Mouse (Mus musculus): ENCODE measurements around the gene Fam107b. TPM values are rescaled to one million over a fixed set of nuclear protein-coding genes. Genes with fewer than 3 reads are reported as not detected.

Fam107b gene
- total and polyA plus RNA-seq, 3 experiments = 3.6 to 34.1 (median 19.4) TPM

- DNase-seq (ENCODE audit: low spot score) = no peak
- Histone ChIP-seq H3K4me3 (ENCODE audit: low read depth, low read length) (no peak overlapping the region), H3K27me3 (ENCODE audit: insufficient read depth, low read length) (0 out of 2 replicates have a peak, but pooled peaks cover 2% of the 10 kb centered on the region), H3K9me3 (replicated peaks) (no peaks in the 10 kb centered on the region), H3K36me3 (replicated peaks) (peaks cover 32% of the 10 kb centered on the region), H3K4me1 (ENCODE audit: insufficient read depth, low read depth, low read length) (no peaks in the 10 kb centered on the region)
- no peak for ATAC-seq (ENCODE audit: extremely low read depth, insufficient number of reproducible peaks, low FRiP score, poor library complexity, severe bottlenecking)
- TF ChIP-seq GATA1 (IDR thresholded peaks at IDR 0.05; ENCODE audit: borderline replicate concordance, low read length) = no peak
- TF ChIP-seq CTCF (IDR thresholded peaks at IDR 0.05; ENCODE audit: low read depth, low read length) = no peak
- TF ChIP-seq GATA2 (IDR thresholded peaks at IDR 0.05; ENCODE audit: borderline replicate concordance, low read depth, low read length) = no peak
Measured at GRCm38 (mm10) chr2:3740256-3740655, 170.0 kb downstream of the Fam107b start.

GRCm38 (mm10) chr2:3740670-3741069 is 170.4 kb downstream of the Fam107b start:
- TF ChIP-seq GATA2 (IDR thresholded peaks at IDR 0.05; ENCODE audit: borderline replicate concordance, low read depth, low read length) = no peak
- TF ChIP-seq GATA1 (IDR thresholded peaks at IDR 0.05; ENCODE audit: borderline replicate concordance, low read length) = no peak
- TF ChIP-seq POLR2AphosphoS5 (IDR thresholded peaks at IDR 0.05; ENCODE audit: insufficient replicate concordance, low read depth, low read length) = no peak
- no peak for TF ChIP-seq TAL1 (conservative IDR thresholded peaks at IDR 0.05; ENCODE audit: low read depth, low read length)
- no peak for TF ChIP-seq CTCF (IDR thresholded peaks at IDR 0.05; ENCODE audit: low read depth, low read length)
- Histone ChIP-seq H3K4me1 (ENCODE audit: insufficient read depth, low read depth, low read length) (no peaks in the 10 kb centered on the region), H3K27me3 (ENCODE audit: insufficient read depth, low read length) (0 out of 2 replicates have a peak, but pooled peaks cover 2% of the 10 kb centered on the region), H3K4me3 (ENCODE audit: low read depth, low read length) (no peak overlapping the region), H3K36me3 (replicated peaks) (peaks cover 35% of the 10 kb centered on the region), H3K9me3 (replicated peaks) (no peaks in the 10 kb centered on the region)
- DNase-seq (ENCODE audit: low spot score) (no peak), ATAC-seq (ENCODE audit: extremely low read depth, insufficient number of reproducible peaks, low FRiP score, poor library complexity, severe bottlenecking) (no peak)

GRCm38 (mm10) chr2:3742519-3742918 is 172.2 kb downstream of the Fam107b start:
- H3K36me3 ChIP-seq (replicated peaks) = peaks cover 41% of the 10 kb centered on the region
- H3K27me3 ChIP-seq (ENCODE audit: insufficient read depth, low read length) = 0 out of 2 replicates have a peak, but pooled peaks cover 2% of the 10 kb centered on the region
- H3K4me1 ChIP-seq (ENCODE audit: insufficient read depth, low read depth, low read length) = no peaks in the 10 kb centered on the region
- H3K4me3 ChIP-seq (ENCODE audit: low read depth, low read length) = no peak overlapping the region
- ATAC-seq (ENCODE audit: extremely low read depth, insufficient number of reproducible peaks, low FRiP score, poor library complexity, severe bottlenecking) (no peak), DNase-seq (ENCODE audit: low spot score) (no peak)
- no peaks in the 10 kb centered on the region for H3K9me3 ChIP-seq (replicated peaks)
- TF ChIP-seq POLR2AphosphoS5 (IDR thresholded peaks at IDR 0.05; ENCODE audit: insufficient replicate concordance, low read depth, low read length) (no peak), GATA2 (IDR thresholded peaks at IDR 0.05; ENCODE audit: borderline replicate concordance, low read depth, low read length) (no peak), TAL1 (conservative IDR thresholded peaks at IDR 0.05; ENCODE audit: low read depth, low read length) (no peak), CTCF (IDR thresholded peaks at IDR 0.05; ENCODE audit: low read depth, low read length) (no peak), GATA1 (IDR thresholded peaks at IDR 0.05; ENCODE audit: borderline replicate concordance, low read length) (no peak)

- Histone ChIP-seq H3K9me3 (replicated peaks) (no peaks in the 10 kb centered on the region), H3K4me1 (ENCODE audit: insufficient read depth, low read depth, low read length) (no peaks in the 10 kb centered on the region), H3K4me3 (ENCODE audit: low read depth, low read length) (no peak overlapping the region), H3K36me3 (replicated peaks) (peaks cover 43% of the 10 kb centered on the region), H3K27me3 (ENCODE audit: insufficient read depth, low read length) (peaks cover 5% of the 10 kb centered on the region; the same call in 1 of the 2 replicates)
- DNase-seq (ENCODE audit: low spot score) (no peak), ATAC-seq (ENCODE audit: extremely low read depth, insufficient number of reproducible peaks, low FRiP score, poor library complexity, severe bottlenecking) (no peak)
- TF ChIP-seq CTCF (IDR thresholded peaks at IDR 0.05; ENCODE audit: low read depth, low read length) = no peak
- no peak for TF ChIP-seq GATA1 (IDR thresholded peaks at IDR 0.05; ENCODE audit: borderline replicate concordance, low read length)
- TF ChIP-seq TAL1 (conservative IDR thresholded peaks at IDR 0.05; ENCODE audit: low read depth, low read length) = no peak
- no peak for TF ChIP-seq GATA2 (IDR thresholded peaks at IDR 0.05; ENCODE audit: borderline replicate concordance, low read depth, low read length)
- TF ChIP-seq POLR2AphosphoS5 (IDR thresholded peaks at IDR 0.05; ENCODE audit: insufficient replicate concordance, low read depth, low read length) = no peak
Measured at GRCm38 (mm10) chr2:3745041-3745440, 174.8 kb downstream of the Fam107b start.

- Histone ChIP-seq H3K9me3 (replicated peaks) (no peaks in the 10 kb centered on the region), H3K4me1 (ENCODE audit: insufficient read depth, low read depth, low read length) (no peaks in the 10 kb centered on the region), H3K36me3 (replicated peaks) (peaks cover 41% of the 10 kb centered on the region), H3K27me3 (ENCODE audit: insufficient read depth, low read length) (peaks cover 5% of the 10 kb centered on the region; the same call in 1 of the 2 replicates), H3K4me3 (ENCODE audit: low read depth, low read length) (no peak overlapping the region)
- no peak for TF ChIP-seq GATA2 (IDR thresholded peaks at IDR 0.05; ENCODE audit: borderline replicate concordance, low read depth, low read length)
- TF ChIP-seq TAL1 (conservative IDR thresholded peaks at IDR 0.05; ENCODE audit: low read depth, low read length) = no peak
- no peak for TF ChIP-seq POLR2AphosphoS5 (IDR thresholded peaks at IDR 0.05; ENCODE audit: insufficient replicate concordance, low read depth, low read length)
- no peak for TF ChIP-seq CTCF (IDR thresholded peaks at IDR 0.05; ENCODE audit: low read depth, low read length)
- no peak for TF ChIP-seq GATA1 (IDR thresholded peaks at IDR 0.05; ENCODE audit: borderline replicate concordance, low read length)
- no peak; the same call in 1 of the 2 replicates for ATAC-seq (ENCODE audit: extremely low read depth, insufficient number of reproducible peaks, low FRiP score, poor library complexity, severe bottlenecking)
- DNase-seq (ENCODE audit: low spot score) = no peak
Measured at GRCm38 (mm10) chr2:3745910-3746606, 175.8 kb downstream of the Fam107b start.

- TF ChIP-seq CTCF (IDR thresholded peaks at IDR 0.05; ENCODE audit: low read depth, low read length) = no peak
- no peak for TF ChIP-seq GATA1 (IDR thresholded peaks at IDR 0.05; ENCODE audit: borderline replicate concordance, low read length)
- no peak for TF ChIP-seq TAL1 (conservative IDR thresholded peaks at IDR 0.05; ENCODE audit: low read depth, low read length)
- TF ChIP-seq GATA2 (IDR thresholded peaks at IDR 0.05; ENCODE audit: borderline replicate concordance, low read depth, low read length) = no peak
- no peak for TF ChIP-seq POLR2AphosphoS5 (IDR thresholded peaks at IDR 0.05; ENCODE audit: insufficient replicate concordance, low read depth, low read length)
- DNase-seq (ENCODE audit: low spot score) = no peak
- no peak for ATAC-seq (ENCODE audit: extremely low read depth, insufficient number of reproducible peaks, low FRiP score, poor library complexity, severe bottlenecking)
- H3K36me3 ChIP-seq (replicated peaks) = peaks cover 22% of the 10 kb centered on the region
- no peaks in the 10 kb centered on the region for H3K4me1 ChIP-seq (ENCODE audit: insufficient read depth, low read depth, low read length)
- H3K9me3 ChIP-seq (replicated peaks) = no peaks in the 10 kb centered on the region
- H3K27me3 ChIP-seq (ENCODE audit: insufficient read depth, low read length) = peaks cover 3% of the 10 kb centered on the region; the same call in 1 of the 2 replicates
- H3K4me3 ChIP-seq (ENCODE audit: low read depth, low read length) = no peak overlapping the region
Measured at GRCm38 (mm10) chr2:3748714-3749503, 178.6 kb downstream of the Fam107b start.
